Mouse (Mus musculus) layer of hippocampus, adult 9-11 months (tissue): Measurements from ENCODE around the gene Arid1b.

Experiments
- DNase-seq: peaks from one replicate; pipeline ENCODE4 v3.0.0; 2022

The Arid1b gene

GRCm38 (mm10) chr17:5125084-5125855 is 131.1 kb downstream of the Arid1b start:
- DNase-seq = no peak

GRCm38 (mm10) chr17:5125856-5126806 is 132.0 kb downstream of the Arid1b start:
- no peak for DNase-seq

- no peak for DNase-seq
Observed at GRCm38 (mm10) chr17:5129606-5130005, 135.5 kb downstream of the Arid1b start.

- DNase-seq = no peak
Observed at GRCm38 (mm10) chr17:5130116-5130515, 136.0 kb downstream of the Arid1b start.

GRCm38 (mm10) chr17:5131706-5132105 is 137.6 kb downstream of the Arid1b start:
- no peak for DNase-seq

GRCm38 (mm10) chr17:5132296-5132986 is 138.3 kb downstream of the Arid1b start:
- DNase-seq = no peak

GRCm38 (mm10) chr17:5132987-5133355 is 138.8 kb downstream of the Arid1b start:
- no peak for DNase-seq

- DNase-seq = no peak
Observed at GRCm38 (mm10) chr17:5133831-5134230, 139.7 kb downstream of the Arid1b start.

GRCm38 (mm10) chr17:5134271-5134670 is 140.1 kb downstream of the Arid1b start:
- DNase-seq = no peak

GRCm38 (mm10) chr17:5137936-5138335 is 143.8 kb downstream of the Arid1b start:
- DNase-seq = no peak

- DNase-seq = peak; percentile 88
Observed at GRCm38 (mm10) chr17:5138641-5139205, 144.6 kb downstream of the Arid1b start.

- DNase-seq = no peak
Observed at GRCm38 (mm10) chr17:5139553-5139952, 145.4 kb downstream of the Arid1b start.

- no peak for DNase-seq
Observed at GRCm38 (mm10) chr17:5143735-5144439, 149.8 kb downstream of the Arid1b start.

GRCm38 (mm10) chr17:5150660-5151063 is 156.5 kb downstream of the Arid1b start:
- no peak for DNase-seq

GRCm38 (mm10) chr17:5151852-5152251 is 157.7 kb downstream of the Arid1b start:
- no peak for DNase-seq

- no peak for DNase-seq
Observed at GRCm38 (mm10) chr17:5153461-5153860, 159.3 kb downstream of the Arid1b start.

- no peak for DNase-seq
Observed at GRCm38 (mm10) chr17:5154322-5154721, 160.2 kb downstream of the Arid1b start.

- no peak for DNase-seq
Observed at GRCm38 (mm10) chr17:5157609-5158008, 163.5 kb downstream of the Arid1b start.

- no peak for DNase-seq
Observed at GRCm38 (mm10) chr17:5162525-5162924, 168.4 kb downstream of the Arid1b start.

GRCm38 (mm10) chr17:5163251-5163826 is 169.2 kb downstream of the Arid1b start:
- no peak for DNase-seq

- DNase-seq = no peak
Observed at GRCm38 (mm10) chr17:5164794-5165193, 170.7 kb downstream of the Arid1b start.
